Mouse (Mus musculus) C2C12 (cell line): ENCODE results near the gene Arf1.

ENCODE experiments used
- CEBPB ChIP-seq: IDR thresholded peaks from one replicate; pipeline ENCODE4 v1.6.1; 2011; ENCODE audit warnings: low read depth, mild to moderate bottlenecking, control low read depth, moderate library complexity
- CTCF ChIP-seq: IDR thresholded peaks from one replicate; pipeline ENCODE4 v1.5.1; 2011; ENCODE audit not compliant: control insufficient read depth, insufficient read depth, insufficient read length
- FOSL1 ChIP-seq: IDR thresholded peaks from one replicate; pipeline ENCODE4 v1.8.0; 2011; ENCODE audit warnings: mild to moderate bottlenecking, low read length; ENCODE audit not compliant: poor library complexity, insufficient read depth, severe bottlenecking
- MAX ChIP-seq: IDR thresholded peaks from one replicate; pipeline ENCODE4 v1.6.1; 2011; ENCODE audit warnings: mild to moderate bottlenecking, control low read depth
- MYOD1 ChIP-seq: IDR thresholded peaks from one replicate; pipeline ENCODE4 v1.6.1; 2011; ENCODE audit warnings: low read depth; ENCODE audit not compliant: control insufficient read depth, insufficient read length
- MYOG ChIP-seq: IDR thresholded peaks from one replicate; pipeline ENCODE4 v1.6.1; 2011; ENCODE audit not compliant: control insufficient read depth, insufficient read length; ENCODE audit errors: extremely low read depth
- USF1 ChIP-seq: IDR thresholded peaks from one replicate; pipeline ENCODE4 v1.6.1; 2011; ENCODE audit warnings: low read depth, mild to moderate bottlenecking, control low read depth, moderate library complexity

DNA sequence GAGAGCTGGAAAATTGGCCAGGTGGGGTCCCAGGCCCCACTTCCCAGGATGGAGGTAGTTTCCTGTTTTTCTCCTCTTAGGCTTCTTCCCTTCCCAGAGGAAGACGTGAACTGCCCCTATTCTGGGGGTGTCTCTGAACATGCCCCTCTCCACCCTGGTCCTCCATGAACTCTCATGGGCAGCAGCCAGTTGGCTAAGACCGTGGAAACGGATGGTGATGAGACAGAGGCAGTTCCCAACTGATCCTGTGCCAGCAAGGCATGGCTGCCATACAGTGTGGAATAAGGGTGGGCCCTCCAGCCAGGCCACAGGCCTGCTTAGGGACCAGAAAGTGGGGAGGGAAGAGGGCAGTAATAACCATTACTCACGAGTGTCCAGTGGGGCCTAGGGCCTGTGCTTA lies 57.5 kb downstream of the Arf1 start:
- TF ChIP-seq CTCF (no peak), CEBPB (no peak), USF1 (no peak), MAX (no peak), MYOD1 (no peak), MYOG (no peak), FOSL1 (no peak)
